Mouse (Mus musculus): Measurements from ENCODE around the gene Thbd. TPM values are rescaled to one million over a fixed set of nuclear protein-coding genes. Genes with fewer than 3 reads are reported as not detected.
A peak's percentile ranks its signal among the peaks of the same experiment; 100 is the strongest.

Gene Thbd
- polyA plus RNA-seq, 1 experiment from 2014 or later, result 14.7 TPM

DNA sequence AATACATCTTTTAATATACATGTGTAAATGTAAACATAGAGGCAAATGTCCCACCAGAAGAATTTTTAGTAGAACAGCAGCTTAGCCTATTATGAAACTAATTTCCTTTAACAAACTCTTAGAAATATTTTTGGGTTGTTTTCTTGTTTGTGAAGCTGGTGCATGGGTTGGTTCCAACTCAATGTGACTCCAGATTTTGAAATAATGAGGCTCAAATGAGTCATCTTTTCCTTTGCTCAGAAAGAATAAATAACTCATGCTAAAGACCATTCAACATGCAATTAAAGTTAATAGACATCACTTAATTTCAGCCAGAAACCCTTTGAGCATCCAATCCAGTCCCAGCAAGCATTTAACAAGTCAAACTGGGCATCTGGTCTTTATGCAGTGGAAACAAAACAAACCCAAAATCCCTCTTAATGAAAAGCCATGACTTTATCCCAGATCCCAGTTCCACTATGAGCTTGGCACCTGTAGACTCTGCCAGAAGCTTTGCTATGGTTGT is 21.1 kb upstream of the Thbd start:
- ATAC-seq (replicated peaks; ENCODE audit: low FRiP score, low read depth), result no peak
- Histone ChIP-seq H3K4me3 (replicated peaks; ENCODE audit: low read depth, low read length) (no peak overlapping the region), H3K27me3 (ENCODE audit: insufficient read depth, low read length) (no peaks in the 10 kb centered on the region), H3K36me3 (ENCODE audit: insufficient read depth, low read length) (no peaks in the 10 kb centered on the region), H3K9ac (ENCODE audit: low read depth, low read length) (no peak overlapping the region), H3K9me3 (replicated peaks; ENCODE audit: low read length) (no peaks in the 10 kb centered on the region), H3K4me1 (replicated peaks; ENCODE audit: insufficient read depth, low read length) (no peaks in the 10 kb centered on the region), H3K4me2 (ENCODE audit: low read length) (no peak overlapping the region), H3K27ac (no peak overlapping the region)
- no peak for DNase-seq (ENCODE audit: low spot score)
- TF ChIP-seq CTCF (IDR thresholded peaks at IDR 0.05; ENCODE audit: low read depth), result no peak

DNA sequence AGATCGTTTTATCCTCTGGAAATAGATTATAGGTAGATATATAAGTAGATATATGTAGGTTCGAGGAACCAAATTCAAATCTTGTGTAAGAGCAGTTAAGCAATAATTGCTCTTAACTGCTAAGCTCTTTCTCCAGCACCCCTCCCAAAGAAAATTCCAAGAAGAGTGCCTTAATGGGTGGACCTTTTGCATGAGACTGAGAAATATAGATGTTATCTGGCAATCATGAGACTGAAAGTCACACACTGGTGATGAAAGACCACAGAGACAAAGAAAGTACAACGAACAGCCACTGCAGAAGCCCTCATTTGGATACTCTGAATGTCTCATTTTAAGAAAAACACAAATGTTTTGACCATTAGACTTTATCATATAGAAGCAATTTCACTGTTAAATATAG is 20.5 kb upstream of the Thbd start:
- no peaks in the 10 kb centered on the region for H3K36me3 ChIP-seq (ENCODE audit: insufficient read depth, low read length)
- WGBS, result 75% methylated on average over 3 of the region's 3 CpGs
- no peaks in the 10 kb centered on the region for H3K27me3 ChIP-seq (ENCODE audit: insufficient read depth, low read length)
- no peak for DNase-seq (ENCODE audit: low spot score)
- no peak overlapping the region for H3K4me2 ChIP-seq (ENCODE audit: low read length)
- no peaks in the 10 kb centered on the region for H3K9me3 ChIP-seq (replicated peaks; ENCODE audit: low read length)
- H3K27ac ChIP-seq, result no peak overlapping the region
- H3K4me1 ChIP-seq (replicated peaks; ENCODE audit: insufficient read depth, low read length), result no peaks in the 10 kb centered on the region
- H3K9ac ChIP-seq (ENCODE audit: low read depth, low read length), result no peak overlapping the region
- no peak for TF ChIP-seq CTCF (IDR thresholded peaks at IDR 0.05; ENCODE audit: low read depth)
- no peak overlapping the region for H3K4me3 ChIP-seq (replicated peaks; ENCODE audit: low read depth, low read length)
- no peak for ATAC-seq (replicated peaks; ENCODE audit: low FRiP score, low read depth)

GRCm38 (mm10) chr2:148427553-148427952 is 19.6 kb upstream of the Thbd start:
- no peaks in the 10 kb centered on the region for H3K9me3 ChIP-seq (replicated peaks; ENCODE audit: low read length)
- H3K4me2 ChIP-seq (ENCODE audit: low read length), result no peak overlapping the region
- H3K4me3 ChIP-seq (replicated peaks; ENCODE audit: low read depth, low read length), result no peak overlapping the region
- H3K36me3 ChIP-seq (ENCODE audit: insufficient read depth, low read length), result no peaks in the 10 kb centered on the region
- DNase-seq (ENCODE audit: low spot score) (no peak), ATAC-seq (replicated peaks; ENCODE audit: low FRiP score, low read depth) (no peak)
- H3K9ac ChIP-seq (ENCODE audit: low read depth, low read length), result no peak overlapping the region
- H3K4me1 ChIP-seq (replicated peaks; ENCODE audit: insufficient read depth, low read length), result no peaks in the 10 kb centered on the region
- WGBS, result 85% methylated on average over 3 of the region's 3 CpGs
- no peak overlapping the region for H3K27ac ChIP-seq
- H3K27me3 ChIP-seq (ENCODE audit: insufficient read depth, low read length), result no peaks in the 10 kb centered on the region
- no peak for TF ChIP-seq CTCF (IDR thresholded peaks at IDR 0.05; ENCODE audit: low read depth)

- no peaks in the 10 kb centered on the region; the same call in 1 of the 2 replicates for H3K4me1 ChIP-seq (replicated peaks; ENCODE audit: insufficient read depth, low read length)
- DNase-seq (ENCODE audit: low spot score), result no peak
- H3K27me3 ChIP-seq (ENCODE audit: insufficient read depth, low read length), result no peaks in the 10 kb centered on the region
- H3K9ac ChIP-seq (ENCODE audit: low read depth, low read length), result no peak overlapping the region
- no peaks in the 10 kb centered on the region for H3K36me3 ChIP-seq (ENCODE audit: insufficient read depth, low read length)
- 53% methylated on average over 5 of the region's 5 CpGs for WGBS
- no peak overlapping the region for H3K27ac ChIP-seq
- no peak overlapping the region for H3K4me2 ChIP-seq (ENCODE audit: low read length)
- no peak overlapping the region for H3K4me3 ChIP-seq (replicated peaks; ENCODE audit: low read depth, low read length)
- no peak for ATAC-seq (replicated peaks; ENCODE audit: low FRiP score, low read depth)
- H3K9me3 ChIP-seq (replicated peaks; ENCODE audit: low read length), result no peaks in the 10 kb centered on the region
- TF ChIP-seq CTCF (IDR thresholded peaks at IDR 0.05; ENCODE audit: low read depth), result no peak
Measured at GRCm38 (mm10) chr2:148425709-148426382, 17.9 kb upstream of the Thbd start.

DNA sequence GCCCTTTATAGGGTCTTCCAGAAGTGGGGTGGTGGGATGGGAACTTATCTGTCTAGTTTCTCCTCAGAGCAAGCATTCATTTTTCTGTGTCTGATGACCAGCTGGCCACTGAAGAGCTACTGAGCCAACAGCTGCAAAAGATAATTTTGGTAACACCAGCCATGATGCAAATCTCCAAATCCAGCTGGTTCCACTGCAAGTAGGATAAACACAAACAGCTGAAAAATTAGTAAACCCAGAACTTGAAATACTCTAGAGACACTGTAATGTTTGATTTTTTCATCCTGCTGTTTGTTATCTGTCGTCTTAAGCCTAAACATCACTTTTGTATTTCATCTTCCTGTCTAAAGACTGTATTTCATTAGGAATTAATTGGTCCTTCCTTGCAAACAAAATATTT is 13.7 kb upstream of the Thbd start:
- Histone ChIP-seq H3K9me3 (replicated peaks; ENCODE audit: low read length) (no peaks in the 10 kb centered on the region), H3K4me2 (ENCODE audit: low read length) (no peak overlapping the region), H3K27ac (no peak overlapping the region), H3K4me3 (replicated peaks; ENCODE audit: low read depth, low read length) (no peak overlapping the region), H3K36me3 (ENCODE audit: insufficient read depth, low read length) (no peaks in the 10 kb centered on the region), H3K4me1 (replicated peaks; ENCODE audit: insufficient read depth, low read length) (no peaks in the 10 kb centered on the region; the same call in 1 of the 2 replicates), H3K9ac (ENCODE audit: low read depth, low read length) (no peak overlapping the region), H3K27me3 (ENCODE audit: insufficient read depth, low read length) (no peaks in the 10 kb centered on the region)
- ATAC-seq (replicated peaks; ENCODE audit: low FRiP score, low read depth) (no peak), DNase-seq (ENCODE audit: low spot score) (peak; percentile 40)
- no peak for TF ChIP-seq CTCF (IDR thresholded peaks at IDR 0.05; ENCODE audit: low read depth)
- 76% methylated on average over 1 of the region's 1 CpGs for WGBS

GRCm38 (mm10) chr2:148421112-148421511 is 13.1 kb upstream of the Thbd start:
- no peak for ATAC-seq (replicated peaks; ENCODE audit: low FRiP score, low read depth)
- DNase-seq (ENCODE audit: low spot score), result no peak
- no peak overlapping the region for H3K27ac ChIP-seq

More at GRCm38 (mm10) chr2:148421112-148421511, 13.1 kb upstream of the Thbd start:
- Histone ChIP-seq H3K9ac (ENCODE audit: low read depth, low read length) (no peak overlapping the region), H3K27me3 (ENCODE audit: insufficient read depth, low read length) (no peaks in the 10 kb centered on the region), H3K4me1 (replicated peaks; ENCODE audit: insufficient read depth, low read length) (no peaks in the 10 kb centered on the region; the same call in 1 of the 2 replicates), H3K4me2 (ENCODE audit: low read length) (no peak overlapping the region), H3K9me3 (replicated peaks; ENCODE audit: low read length) (no peaks in the 10 kb centered on the region), H3K4me3 (replicated peaks; ENCODE audit: low read depth, low read length) (no peak overlapping the region), H3K36me3 (ENCODE audit: insufficient read depth, low read length) (no peaks in the 10 kb centered on the region)
- TF ChIP-seq CTCF (IDR thresholded peaks at IDR 0.05; ENCODE audit: low read depth), result no peak
- 28% methylated on average over 1 of the region's 1 CpGs for WGBS

Data from kidney, postnatal 0 days (tissue).